Mouse (Mus musculus) cerebellum, adult 2 months (tissue): ENCODE data around the gene Timp3. TPM values are rescaled to one million over a fixed set of nuclear protein-coding genes. Genes with fewer than 3 reads are reported as not detected.
"Not testable (repeated sequence)": the region's sequence is repeated elsewhere in the genome, so short reads cannot be mapped to it uniquely, and the experiment has no call there.

Experiments used
- DNase-seq, 2 experiments: peaks; one replicate each; pipeline ENCODE4 v3.0.0; 2021
- H3K27ac ChIP-seq: fragments of 200-500 bp; 2 replicates; pipeline ENCODE4 v1.5.1; 2012; ENCODE audit warnings: low read length, control low read depth, inconsistent platforms; ENCODE audit not compliant: insufficient read depth
- H3K27me3 ChIP-seq: fragments of 200-500 bp; 2 replicates; pipeline ENCODE4 v1.6.1; 2012; ENCODE audit warnings: inconsistent platforms, mild to moderate bottlenecking, low read length, moderate library complexity; ENCODE audit not compliant: control insufficient read depth, insufficient read depth
- H3K4me1 ChIP-seq: fragments of 200-500 bp; 2 replicates; pipeline ENCODE4 v1.6.1; 2011; ENCODE audit warnings: low read length; ENCODE audit not compliant: control insufficient read depth, insufficient read depth
- H3K4me3 ChIP-seq: fragments of 200-500 bp; replicated peaks from 2 replicates; pipeline ENCODE3; 2011; ENCODE audit warnings: mild to moderate bottlenecking, low read depth, low read length, control low read depth; ENCODE audit not compliant: insufficient read depth
- CTCF ChIP-seq: fragments of 200-500 bp; IDR thresholded peaks from 2 replicates; pipeline ENCODE4 v1.5.1; 2011; ENCODE audit warnings: low read depth, mild to moderate bottlenecking, control low read depth, low read length, moderate library complexity, borderline replicate concordance; ENCODE audit not compliant: insufficient read depth
- POLR2A ChIP-seq: fragments of 200-500 bp; IDR thresholded peaks from 2 replicates; pipeline ENCODE4 v1.6.1; 2011; ENCODE audit warnings: low read length, control low read depth, borderline replicate concordance; ENCODE audit not compliant: insufficient read depth
- WGBS: fragments of 180-500 bp; shearing (Covaris S2); methylation state at CpG from one replicate; pipeline ENCODE4 v1.1.7; 2018; 5-methylcytosine and 5-hydroxymethylcytosine counted together
- polyA plus RNA-seq: library from polyadenylated mRNA; depleted of rRNA; stranded (reverse); fragments of >200 nt; gene quantifications from 2 replicates; pipeline ENCODE4 v1.2.3, GENCODE M21; 2012

Gene Timp3
- polyA plus RNA-seq, 1 experiment, result 48.9 TPM

DNA sequence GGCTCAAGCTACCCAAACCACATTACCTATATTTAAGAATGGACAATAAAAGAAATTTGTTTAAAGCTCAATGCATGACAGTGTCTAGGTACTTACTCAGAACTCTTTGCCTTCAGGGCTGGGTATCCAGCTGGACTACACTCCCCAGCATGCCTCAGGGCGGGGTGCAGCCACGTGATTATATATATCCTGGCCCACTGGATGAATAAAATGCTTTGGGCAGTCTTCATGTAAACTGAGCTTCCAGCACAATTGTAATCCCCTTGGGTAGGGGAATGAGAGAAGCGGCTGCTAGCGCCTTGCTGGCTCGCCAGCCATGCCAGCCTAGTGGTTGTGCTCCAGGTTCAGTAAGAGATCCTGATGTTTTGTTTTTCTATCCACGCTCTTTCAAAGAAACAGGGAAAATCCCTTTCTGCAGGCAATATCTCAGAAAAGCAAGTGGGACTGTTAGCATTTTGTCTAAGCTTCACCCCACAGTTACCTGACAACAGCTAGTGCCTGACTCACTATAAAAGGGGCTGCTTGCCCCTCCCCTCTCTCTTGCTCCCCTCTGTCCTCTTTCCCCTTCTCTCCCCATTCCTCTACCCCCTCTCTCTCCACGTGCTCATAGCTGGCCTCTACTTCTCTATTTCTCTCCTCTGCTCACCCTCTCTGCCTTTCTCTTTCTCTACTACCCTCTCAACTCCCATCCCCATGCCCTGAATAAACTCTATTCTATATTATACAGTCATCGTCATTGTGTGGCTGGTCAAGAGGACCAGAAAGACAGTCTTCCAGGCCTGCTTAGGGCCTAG lies 76.4 kb downstream of the Timp3 start:
- WGBS, result 81% methylated on average over 8 of the region's 8 CpGs
- Histone ChIP-seq H3K4me1 (peaks cover 9% of the 10 kb centered on the region; the same call in 1 of the 2 replicates), H3K4me3 (no peak overlapping the region), H3K27ac (no peak overlapping the region), H3K27me3 (no peaks in the 10 kb centered on the region)
- no peak for DNase-seq
- TF ChIP-seq POLR2A, result no peak
- TF ChIP-seq CTCF, result no peak

DNA sequence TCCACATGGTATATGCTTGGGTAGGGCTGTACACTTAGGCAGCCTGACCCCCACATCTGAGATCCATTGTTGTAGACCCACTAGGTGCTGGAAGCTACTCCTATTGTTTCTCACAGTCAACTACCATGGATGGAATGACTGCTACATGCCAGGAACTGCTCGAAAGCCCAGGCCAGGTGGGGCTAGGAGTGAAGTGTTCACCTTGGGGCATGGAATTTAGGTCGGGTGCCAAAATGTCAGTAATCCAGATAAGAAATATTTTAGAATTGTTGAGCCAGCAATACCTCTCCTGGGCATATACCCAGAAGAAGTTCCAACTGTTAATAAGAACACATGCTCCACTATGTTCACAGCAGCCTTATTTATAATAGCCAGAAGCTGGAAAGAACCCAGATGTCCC lies 78.6 kb downstream of the Timp3 start:
- not testable (repeated sequence) for H3K4me3 ChIP-seq, H3K27ac ChIP-seq, H3K27me3 ChIP-seq, H3K4me1 ChIP-seq
- 87% methylated on average over 2 of the region's 2 CpGs for WGBS
- DNase-seq, result peak in 1 of 2 experiments; percentile 2

DNA sequence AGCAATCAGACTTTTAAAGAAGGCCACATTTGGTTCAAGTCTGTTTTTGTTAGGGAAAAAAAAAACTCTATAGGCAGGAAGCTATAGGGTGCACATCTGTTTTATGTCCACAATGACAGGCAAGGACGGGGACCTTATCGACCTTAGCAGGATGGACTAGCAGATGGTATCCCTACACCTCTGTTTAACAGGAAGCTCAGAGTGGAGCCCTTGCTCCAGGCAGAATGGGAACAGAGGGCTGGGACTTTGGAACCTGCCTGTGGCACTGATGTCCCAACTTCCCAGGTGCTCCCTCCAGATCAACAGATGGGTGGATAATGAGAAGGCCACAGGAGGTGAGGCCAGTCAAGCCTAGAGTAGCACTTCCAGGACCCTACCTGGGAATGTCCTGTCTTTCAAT lies 80.5 kb downstream of the Timp3 start:
- DNase-seq, result peak in 1 of 2 experiments; percentile 22
- TF ChIP-seq POLR2A (no peak), CTCF (no peak)
- Histone ChIP-seq H3K27ac (no peak overlapping the region), H3K27me3 (no peaks in the 10 kb centered on the region), H3K4me1 (peaks cover 4% of the 10 kb centered on the region; the same call in 1 of the 2 replicates), H3K4me3 (no peak overlapping the region)
- 73% methylated on average over 2 of the region's 2 CpGs for WGBS

DNA sequence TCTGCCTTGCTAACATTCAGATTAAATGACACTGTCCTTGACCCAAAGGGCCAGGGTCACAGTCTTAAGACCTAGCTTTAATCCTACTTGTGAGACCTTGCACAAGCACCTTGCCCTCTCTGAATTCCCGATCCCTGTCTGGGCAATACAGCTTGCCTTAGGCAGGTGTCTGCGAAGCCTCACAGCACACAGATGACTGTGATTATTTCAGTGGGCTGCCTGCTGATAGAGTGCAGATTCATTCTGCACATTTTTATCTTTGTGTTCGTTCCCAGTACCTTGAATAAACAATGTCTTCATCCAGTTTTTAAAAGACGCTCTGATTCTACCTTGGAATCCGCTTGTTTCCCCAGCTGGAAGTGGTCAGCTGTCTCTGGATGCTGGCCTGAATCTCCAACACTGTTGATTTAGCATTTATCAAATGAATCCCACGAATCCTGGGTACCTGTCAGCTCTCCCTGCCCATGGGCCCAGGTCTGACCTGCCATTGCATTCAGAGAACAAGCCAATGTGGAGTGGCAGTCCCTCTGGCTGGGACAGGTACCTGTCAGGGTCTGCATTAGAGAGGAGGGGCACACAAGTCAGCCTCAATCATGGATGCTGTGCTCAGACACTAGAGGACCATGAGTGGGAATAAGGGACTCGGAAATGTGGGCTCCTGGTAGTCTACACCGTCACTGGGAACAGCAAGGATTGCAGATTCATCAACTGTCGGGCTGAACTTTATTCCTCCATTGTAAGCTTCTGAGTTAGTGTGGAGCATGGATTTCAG lies 81.2 kb downstream of the Timp3 start:
- WGBS, result 80% methylated on average over 9 of the region's 9 CpGs
- Histone ChIP-seq H3K4me3 (no peak overlapping the region), H3K4me1 (peaks cover 4% of the 10 kb centered on the region; the same call in 1 of the 2 replicates), H3K27ac (no peak overlapping the region), H3K27me3 (no peaks in the 10 kb centered on the region)
- DNase-seq, result no peak
- no peak for TF ChIP-seq CTCF
- TF ChIP-seq POLR2A, result no peak

DNA sequence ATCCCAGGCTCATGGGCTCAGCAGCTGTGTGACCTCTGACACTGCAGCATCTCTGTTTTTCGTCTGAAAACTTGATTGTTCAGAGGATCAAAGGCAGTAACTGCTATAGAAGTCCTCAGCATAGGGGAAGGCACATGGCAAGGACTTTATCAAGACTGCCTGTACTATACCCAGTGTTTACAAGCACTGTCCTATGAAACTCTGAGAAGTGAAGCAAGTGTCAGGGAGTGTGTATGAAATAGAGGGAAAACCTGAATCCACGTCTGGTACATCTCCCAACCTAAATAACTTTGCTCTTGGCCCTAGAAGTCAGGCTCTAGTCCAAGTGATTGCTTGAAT lies 81.7 kb downstream of the Timp3 start:
- Histone ChIP-seq H3K4me3 (no peak overlapping the region), H3K27me3 (no peaks in the 10 kb centered on the region), H3K4me1 (peaks cover 4% of the 10 kb centered on the region), H3K27ac (no peak overlapping the region)
- no peak for DNase-seq
- no peak for TF ChIP-seq CTCF
- TF ChIP-seq POLR2A, result no peak
- WGBS, result 81% methylated on average over 2 of the region's 2 CpGs

GRCm38 (mm10) chr10:86384655-86385054 lies 84.5 kb downstream of the Timp3 start:
- no peak overlapping the region for H3K27ac ChIP-seq
- DNase-seq, result no peak
- WGBS, result 97% methylated on average over 2 of the region's 2 CpGs
- TF ChIP-seq POLR2A (no peak), CTCF (no peak)
- no peaks in the 10 kb centered on the region for H3K27me3 ChIP-seq
- peaks cover 19% of the 10 kb centered on the region for H3K4me1 ChIP-seq
- H3K4me3 ChIP-seq, result no peak overlapping the region

DNA sequence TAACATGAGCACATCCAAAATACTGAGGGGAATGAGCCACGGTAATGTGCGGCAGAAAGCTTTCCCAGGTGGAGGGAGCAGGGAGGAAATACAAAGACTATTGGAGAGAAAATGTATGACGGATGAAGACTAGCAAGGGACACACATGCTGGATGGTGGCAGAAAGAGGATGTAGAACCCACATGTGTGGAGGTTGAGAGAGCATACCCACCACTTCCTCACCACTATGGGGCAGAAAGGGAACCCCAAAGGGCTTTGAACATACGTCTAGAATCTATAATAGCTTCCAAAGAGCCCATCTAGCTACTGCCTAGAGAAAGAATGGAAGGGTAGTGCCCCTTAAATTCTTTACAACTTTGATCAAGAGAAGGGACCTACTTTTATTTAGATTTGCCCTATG lies 85.5 kb downstream of the Timp3 start:
- peaks cover 17% of the 10 kb centered on the region for H3K4me1 ChIP-seq
- H3K4me3 ChIP-seq, result no peak overlapping the region
- TF ChIP-seq CTCF (no peak), POLR2A (no peak)
- no peak for DNase-seq
- no peaks in the 10 kb centered on the region for H3K27me3 ChIP-seq
- 94% methylated on average over 4 of the region's 4 CpGs for WGBS
- H3K27ac ChIP-seq, result no peak overlapping the region

GRCm38 (mm10) chr10:86386232-86386631 lies 86.1 kb downstream of the Timp3 start:
- TF ChIP-seq POLR2A, result no peak
- no peak for TF ChIP-seq CTCF
- 93% methylated on average over 4 of the region's 4 CpGs for WGBS
- Histone ChIP-seq H3K27me3 (no peaks in the 10 kb centered on the region), H3K27ac (no peak overlapping the region), H3K4me1 (peaks cover 15% of the 10 kb centered on the region), H3K4me3 (no peak overlapping the region)
- DNase-seq, result no peak
